22 mouse cellular contexts compared by ENCODE assay signal in genomic region chr10:79862925-79863324, GRCm38 (mm10). TPM values are rescaled to one million over a fixed set of nuclear protein-coding genes. Genes with fewer than 3 reads are reported as not detected.
DNase-seq lines count a peak whose midpoint lies in the region; ATAC-seq and TF ChIP-seq lines count a peak whose summit lies in the region.
"Had no signal": no experiment of that assay in that cellular context is flagged by ENCODE, and none has a peak within 500 bp of the region (broad histone marks: within the 10 kb centered on the region; RNA-seq: fewer than 3 reads in every experiment).

No protein-coding gene starts in this region.

- no peaks in the 10 kb centered on the region for H3K9me3 ChIP-seq in forebrain, embryonic 10.5 days
- H3K9me3 ChIP-seq in forebrain, postnatal 0 days (ENCODE audit: low read length), result no peaks in the 10 kb centered on the region
- no peaks in the 10 kb centered on the region for H3K9me3 ChIP-seq in midbrain, embryonic 13.5 days
- H3K9me3 ChIP-seq in midbrain, embryonic 15.5 days, result no peaks in the 10 kb centered on the region
- no peaks in the 10 kb centered on the region for H3K9me3 ChIP-seq in embryonic facial prominence, embryonic 15.5 days (replicated peaks)

- H3K27me3 ChIP-seq in forebrain, embryonic 10.5 days (ENCODE audit: poor library complexity, severe bottlenecking), result no peaks in the 10 kb centered on the region
- H3K27me3 ChIP-seq in forebrain, postnatal 0 days (ENCODE audit: insufficient read depth, low read length), result no peaks in the 10 kb centered on the region
- H3K27me3 ChIP-seq in midbrain, embryonic 13.5 days, result no peaks in the 10 kb centered on the region
- no peaks in the 10 kb centered on the region for H3K27me3 ChIP-seq in midbrain, embryonic 15.5 days (replicated peaks)
- no peaks in the 10 kb centered on the region for H3K27me3 ChIP-seq in embryonic facial prominence, embryonic 15.5 days

- no peak for DNase-seq in forebrain, embryonic 10.5 days (ENCODE audit: extremely low spot score, low spot score)
- no peak for DNase-seq in forebrain, postnatal 0 days
- DNase-seq in kidney, adult 9 months, result peak; percentile 35
- DNase-seq in kidney, adult 18-20 months, result no peak
- DNase-seq in left cerebral cortex, adult 18-20 months (ENCODE audit: low spot score in 2 of 2), result no peak
- DNase-seq: adrenal gland, postnatal 10 days; heart, postnatal 14 days; liver, postnatal 0 days; lung, postnatal 10 days; right cerebral cortex, adult 18-20 months; thymus, adult 18-20 months; thymus, postnatal 4 days had no signal

- H3K27ac ChIP-seq in forebrain, embryonic 10.5 days, result no peak overlapping the region
- no peak overlapping the region for H3K27ac ChIP-seq in forebrain, postnatal 0 days (ENCODE audit: low read depth, low read length)
- 0 out of 2 replicates have a peak overlapping the region, but pooled peaks have one; percentile 21 for H3K27ac ChIP-seq in midbrain, embryonic 13.5 days
- no peak overlapping the region for H3K27ac ChIP-seq in midbrain, embryonic 15.5 days
- H3K27ac ChIP-seq in embryonic facial prominence, embryonic 15.5 days (replicated peaks), result peak overlapping the region; percentile 22; the same call in 1 of the 2 replicates

- 85% methylated on average over 10 of the region's 10 CpGs for WGBS in forebrain, embryonic 10.5 days
- 69% methylated on average over 10 of the region's 10 CpGs for WGBS in forebrain, postnatal 0 days
- WGBS in midbrain, embryonic 13.5 days, result 78% methylated on average over 10 of the region's 10 CpGs
- 80% methylated on average over 10 of the region's 10 CpGs for WGBS in midbrain, embryonic 15.5 days
- WGBS in embryonic facial prominence, embryonic 15.5 days, result 61% methylated on average over 10 of the region's 10 CpGs

- TF ChIP-seq CTCF in forebrain, postnatal 0 days (IDR thresholded peaks at IDR 0.05; ENCODE audit: low read depth), result no peak

- peaks cover 44% of the 10 kb centered on the region for H3K4me1 ChIP-seq in forebrain, embryonic 10.5 days
- peaks cover 8% of the 10 kb centered on the region for H3K4me1 ChIP-seq in forebrain, postnatal 0 days (ENCODE audit: insufficient read depth)
- peaks cover 44% of the 10 kb centered on the region for H3K4me1 ChIP-seq in midbrain, embryonic 13.5 days (replicated peaks)
- H3K4me1 ChIP-seq in midbrain, embryonic 15.5 days, result peaks cover 35% of the 10 kb centered on the region
- H3K4me1 ChIP-seq in embryonic facial prominence, embryonic 15.5 days, result peaks cover 53% of the 10 kb centered on the region

- peak overlapping the region; percentile 5; the same call in 1 of the 2 replicates for H3K4me3 ChIP-seq in forebrain, embryonic 10.5 days
- H3K4me3 ChIP-seq in forebrain, postnatal 0 days (ENCODE audit: low read depth, low read length), result no peak overlapping the region
- H3K4me3 ChIP-seq in midbrain, embryonic 13.5 days (replicated peaks), result no peak overlapping the region
- no peak overlapping the region for H3K4me3 ChIP-seq in midbrain, embryonic 15.5 days
- H3K4me3 ChIP-seq in embryonic facial prominence, embryonic 15.5 days (replicated peaks), result no peak overlapping the region

- H3K9ac ChIP-seq in forebrain, postnatal 0 days, result no peak overlapping the region
- no peak overlapping the region for H3K9ac ChIP-seq in midbrain, embryonic 13.5 days (replicated peaks)
- no peak overlapping the region for H3K9ac ChIP-seq in midbrain, embryonic 15.5 days
- no peak overlapping the region for H3K9ac ChIP-seq in embryonic facial prominence, embryonic 15.5 days
- H3K9ac ChIP-seq: liver, postnatal 0 days had no signal

- ATAC-seq in forebrain, postnatal 0 days, result no peak
- ATAC-seq in midbrain, embryonic 13.5 days, result no peak
- ATAC-seq in midbrain, embryonic 15.5 days (replicated peaks), result no peak
- ATAC-seq in embryonic facial prominence, embryonic 15.5 days (ENCODE audit: insufficient number of reproducible peaks, low FRiP score, low TSS enrichment, low read depth), result no peak
- ATAC-seq: liver, postnatal 0 days had no signal

- H3K4me2 ChIP-seq in forebrain, postnatal 0 days (ENCODE audit: low read depth), result no peak overlapping the region
- no peak overlapping the region for H3K4me2 ChIP-seq in midbrain, embryonic 13.5 days (replicated peaks)
- H3K4me2 ChIP-seq in midbrain, embryonic 15.5 days, result no peak overlapping the region
- no peak overlapping the region for H3K4me2 ChIP-seq in embryonic facial prominence, embryonic 15.5 days (replicated peaks)
- H3K4me2 ChIP-seq: heart, embryonic 11.5 days had no signal

- H3K36me3 ChIP-seq in forebrain, embryonic 10.5 days (replicated peaks), result peaks cover 97% of the 10 kb centered on the region
- peaks cover 87% of the 10 kb centered on the region for H3K36me3 ChIP-seq in forebrain, postnatal 0 days (ENCODE audit: insufficient read depth)
- H3K36me3 ChIP-seq in midbrain, embryonic 13.5 days, result peaks cover 96% of the 10 kb centered on the region
- H3K36me3 ChIP-seq in midbrain, embryonic 15.5 days (replicated peaks), result peaks cover 68% of the 10 kb centered on the region
- H3K36me3 ChIP-seq in embryonic facial prominence, embryonic 15.5 days, result peaks cover 76% of the 10 kb centered on the region

RNA-seq across cellular contexts. Expression of gene Ptbp1, which starts 8.7 kb away (rescaled TPM):
- polyA plus RNA-seq in forebrain, embryonic 10.5 days (2016; fragmentation: Nextera tagmentation; extraction: Ambion mirVana), result 370 and 377 TPM in 2 replicates
- total RNA-seq in forebrain, postnatal 0 days (2014; rRNA removed), result 92.9 and 97.3 TPM in 2 replicates
- polyA plus RNA-seq in forebrain, postnatal 0 days (2015; fragmentation: Nextera tagmentation; extraction: Ambion mirVana), result 53.7 and 55.7 TPM in 2 replicates
- polyA plus RNA-seq in midbrain, embryonic 13.5 days (2015; fragmentation: Nextera tagmentation; extraction: Ambion mirVana), result 106 and 116 TPM in 2 replicates
- polyA plus RNA-seq in midbrain, embryonic 15.5 days (2015; fragmentation: Nextera tagmentation; extraction: Ambion mirVana), result 72.7 and 79.4 TPM in 2 replicates
- 299 and 325 TPM in 2 replicates for polyA plus RNA-seq in embryonic facial prominence, embryonic 15.5 days (2015; fragmentation: Nextera tagmentation; extraction: Ambion mirVana)
- 10 to 100 TPM; 54.3 to 62.5 TPM for total RNA-seq in left cerebral cortex, adult 18-20 months (2021)

RNA-seq across cellular contexts. Expression of gene Prtn3, which starts 11.4 kb away (rescaled TPM):
- 8.1 TPM in 2 replicates for polyA plus RNA-seq in forebrain, embryonic 10.5 days (2016; fragmentation: Nextera tagmentation; extraction: Ambion mirVana)
- 4.9 and 7.8 TPM in 2 replicates for total RNA-seq in forebrain, postnatal 0 days (2014; rRNA removed)
- polyA plus RNA-seq in forebrain, postnatal 0 days (2015; fragmentation: Nextera tagmentation; extraction: Ambion mirVana), result 14.9 and 15.4 TPM in 2 replicates
- 14.9 and 16.9 TPM in 2 replicates for polyA plus RNA-seq in midbrain, embryonic 13.5 days (2015; fragmentation: Nextera tagmentation; extraction: Ambion mirVana)
- polyA plus RNA-seq in midbrain, embryonic 15.5 days (2015; fragmentation: Nextera tagmentation; extraction: Ambion mirVana), result 12.2 and 13.3 TPM in 2 replicates
- 4.3 and 5.6 TPM in 2 replicates for polyA plus RNA-seq in embryonic facial prominence, embryonic 15.5 days (2015; fragmentation: Nextera tagmentation; extraction: Ambion mirVana)
- 1 to 10 TPM; 2.2 to 2.3 TPM for total RNA-seq in left cerebral cortex, adult 18-20 months (2021)
- total RNA-seq: gastrocnemius, adult 18-20 months; liver, adult 2 months had no signal

RNA-seq across cellular contexts. Expression of gene Plppr3, which starts 11.5 kb away (rescaled TPM):
- polyA plus RNA-seq in forebrain, embryonic 10.5 days (2016; fragmentation: Nextera tagmentation; extraction: Ambion mirVana), result 91.4 and 102 TPM in 2 replicates
- 427 and 473 TPM in 2 replicates for total RNA-seq in forebrain, postnatal 0 days (2014; rRNA removed)
- polyA plus RNA-seq in forebrain, postnatal 0 days (2015; fragmentation: Nextera tagmentation; extraction: Ambion mirVana), result 309 and 328 TPM in 2 replicates
- polyA plus RNA-seq in midbrain, embryonic 13.5 days (2015; fragmentation: Nextera tagmentation; extraction: Ambion mirVana), result 426 and 432 TPM in 2 replicates
- 496 and 503 TPM in 2 replicates for polyA plus RNA-seq in midbrain, embryonic 15.5 days (2015; fragmentation: Nextera tagmentation; extraction: Ambion mirVana)
- 59.9 and 68.2 TPM in 2 replicates for polyA plus RNA-seq in embryonic facial prominence, embryonic 15.5 days (2015; fragmentation: Nextera tagmentation; extraction: Ambion mirVana)
- total RNA-seq in left cerebral cortex, adult 18-20 months (2021), result 10 to 100 TPM; 55.6 to 58.0 TPM

RNA-seq across cellular contexts. Expression of gene Elane, which starts 23.1 kb away (rescaled TPM):
- polyA plus RNA-seq in forebrain, embryonic 10.5 days (2016; fragmentation: Nextera tagmentation; extraction: Ambion mirVana), result not detected in 2 replicates
- not detected in 2 replicates for total RNA-seq in forebrain, postnatal 0 days (2014; rRNA removed)
- polyA plus RNA-seq in forebrain, postnatal 0 days (2015; fragmentation: Nextera tagmentation; extraction: Ambion mirVana), result 0.15 TPM in 1 of 2 replicates, not detected in the other
- not detected in 2 replicates for polyA plus RNA-seq in midbrain, embryonic 13.5 days (2015; fragmentation: Nextera tagmentation; extraction: Ambion mirVana)
- 1.2 TPM in 1 of 2 replicates, not detected in the other for polyA plus RNA-seq in midbrain, embryonic 15.5 days (2015; fragmentation: Nextera tagmentation; extraction: Ambion mirVana)
- polyA plus RNA-seq in embryonic facial prominence, embryonic 15.5 days (2015; fragmentation: Nextera tagmentation; extraction: Ambion mirVana), result 0.28 and 0.85 TPM in 2 replicates
- not detected for total RNA-seq in left cerebral cortex, adult 18-20 months (2021)
- total RNA-seq: gastrocnemius, adult 18-20 months; heart, postnatal 14 days; layer of hippocampus, adult 8-10 months; left cerebral cortex, postnatal 36 days; liver, adult 2 months had no signal
- polyA plus RNA-seq: kidney, postnatal 0 days; neural tube, embryonic 11.5 days had no signal

RNA-seq across cellular contexts. Expression of gene Cfd, which starts 27.7 kb away (rescaled TPM):
- polyA plus RNA-seq in forebrain, embryonic 10.5 days (2016; fragmentation: Nextera tagmentation; extraction: Ambion mirVana), result not detected in 2 replicates
- not detected in 2 replicates for total RNA-seq in forebrain, postnatal 0 days (2014; rRNA removed)
- not detected in 2 replicates for polyA plus RNA-seq in forebrain, postnatal 0 days (2015; fragmentation: Nextera tagmentation; extraction: Ambion mirVana)
- polyA plus RNA-seq in midbrain, embryonic 13.5 days (2015; fragmentation: Nextera tagmentation; extraction: Ambion mirVana), result not detected in 2 replicates
- not detected in 2 replicates for polyA plus RNA-seq in midbrain, embryonic 15.5 days (2015; fragmentation: Nextera tagmentation; extraction: Ambion mirVana)
- polyA plus RNA-seq in embryonic facial prominence, embryonic 15.5 days (2015; fragmentation: Nextera tagmentation; extraction: Ambion mirVana), result not detected in 2 replicates
- not detected for total RNA-seq in left cerebral cortex, adult 18-20 months (2021)
- total RNA-seq: left cerebral cortex, postnatal 36 days had no signal
- polyA plus RNA-seq: heart, embryonic 11.5 days; liver, postnatal 0 days; neural tube, embryonic 11.5 days had no signal

Comparison
In these comparisons a context has a peak if more than half of its experiments do, and no peak if none do; other contexts are left out.
1. H3K27ac ChIP-seq: peak in midbrain, embryonic 13.5 days (single experiment) and embryonic facial prominence, embryonic 15.5 days (single experiment); none in forebrain, embryonic 10.5 days (single experiment), forebrain, postnatal 0 days (single experiment) and midbrain, embryonic 15.5 days (single experiment).